Mouse (Mus musculus) midbrain, embryonic 11.5 days (tissue): ENCODE results near the gene Gmcl1. TPM values are rescaled to one million over a fixed set of nuclear protein-coding genes. Genes with fewer than 3 reads are reported as not detected.
A peak's percentile ranks its signal among the peaks of the same experiment; 100 is the strongest.

Experiments used
- ATAC-seq: fragments of 200-750 bp; cut with Nextera tagmentation; 2 replicates; pipeline ENCODE4 v1.8.0; 2017; ENCODE audit warnings: moderate TSS enrichment, moderate library complexity; ENCODE audit not compliant: low FRiP score
- DNase-seq: peaks from one replicate; pipeline ENCODE4 v3.0.0; 2015; ENCODE audit warnings: low spot score; ENCODE audit errors: missing footprints
- H3K27ac ChIP-seq: fragments of 300-500 bp; sonication (generic); 2 replicates; pipeline ENCODE4 v1.5.1; 2014; ENCODE audit warnings: low read depth, low read length
- H3K27me3 ChIP-seq: fragments of 300-500 bp; sonication (generic); 2 replicates; pipeline ENCODE4 v1.6.1; 2014; ENCODE audit warnings: mild to moderate bottlenecking, low read length, moderate library complexity, mixed read lengths; ENCODE audit not compliant: control insufficient read depth, insufficient read depth
- H3K36me3 ChIP-seq: fragments of 300-500 bp; sonication (generic); 2 replicates; pipeline ENCODE4 v1.6.1; 2014; ENCODE audit warnings: mild to moderate bottlenecking, low read length, moderate library complexity, mixed read lengths; ENCODE audit not compliant: control insufficient read depth, insufficient read depth
- H3K4me1 ChIP-seq: fragments of 300-500 bp; sonication (generic); 2 replicates; pipeline ENCODE4 v1.6.1; 2014; ENCODE audit warnings: low read length; ENCODE audit not compliant: control insufficient read depth, insufficient read depth
- H3K4me2 ChIP-seq: fragments of 300-500 bp; sonication (generic); 2 replicates; pipeline ENCODE4 v1.6.1; 2014; ENCODE audit warnings: mild to moderate bottlenecking, moderate library complexity
- H3K4me3 ChIP-seq: fragments of 300-500 bp; sonication (generic); 2 replicates; pipeline ENCODE4 v1.5.1; 2014; ENCODE audit warnings: low read depth, low read length
- H3K9ac ChIP-seq: fragments of 300-500 bp; sonication (generic); 2 replicates; pipeline ENCODE4 v1.6.1; 2014; ENCODE audit warnings: low read length
- H3K9me3 ChIP-seq: fragments of 300-500 bp; sonication (generic); 2 replicates; pipeline ENCODE4 v1.6.1; 2016; ENCODE audit warnings: low read length; ENCODE audit not compliant: control insufficient read depth
- WGBS: fragments of 180-500 bp; shearing (Covaris S2); extraction: QIAGEN DNeasy Blood & Tissue Kit; methylation state at CpG from one replicate; pipeline ENCODE4 v1.1.7; 2014; 5-methylcytosine and 5-hydroxymethylcytosine counted together
- polyA plus RNA-seq: library from polyadenylated mRNA; unstranded; fragments of >200 nt; fragmentation: Nextera tagmentation; extraction: Ambion mirVana; gene quantifications from 2 replicates; pipeline ENCODE4 v1.2.1, GENCODE M21; 2014

Gmcl1 gene
- polyA plus RNA-seq, 1 experiment from 2014 or later = 42.4 TPM

- Histone ChIP-seq H3K4me2 (no peak overlapping the region), H3K27ac (no peak overlapping the region), H3K27me3 (no peaks in the 10 kb centered on the region), H3K9me3 (no peaks in the 10 kb centered on the region), H3K4me3 (no peak overlapping the region), H3K9ac (no peak overlapping the region), H3K36me3 (peaks cover 20% of the 10 kb centered on the region), H3K4me1 (no peaks in the 10 kb centered on the region)
- ATAC-seq = no peak
- 87% methylated on average over 6 of the region's 6 CpGs for WGBS
- peak; percentile 81 for DNase-seq
Measured at GRCm38 (mm10) chr6:86678341-86678740, 54.8 kb downstream of the Gmcl1 start.

DNA sequence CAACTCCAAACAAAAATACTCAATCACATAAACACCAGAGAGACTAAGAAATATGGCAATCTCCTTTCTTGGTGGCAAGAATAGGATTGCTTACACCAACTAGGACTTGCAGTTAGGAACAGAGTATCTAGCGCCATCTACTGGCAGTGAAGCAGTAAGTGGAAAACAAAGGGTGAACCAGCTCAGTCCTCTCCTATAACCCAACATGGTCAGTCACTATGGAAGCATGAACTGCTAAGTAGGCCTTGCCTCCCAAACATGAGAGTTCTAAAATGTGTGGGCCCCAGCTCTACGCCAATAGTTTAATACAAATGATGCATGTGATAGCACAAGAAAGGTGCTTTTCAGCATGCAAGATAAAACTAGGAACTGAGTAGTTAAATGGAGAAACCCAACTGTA, 62.3 kb downstream of the Gmcl1 start:
- ATAC-seq (no peak), DNase-seq (peak; percentile 91)
- peaks cover 4% of the 10 kb centered on the region for H3K36me3 ChIP-seq
- no peak overlapping the region for H3K4me3 ChIP-seq
- 24% methylated on average over 2 of the region's 2 CpGs for WGBS
- H3K9ac ChIP-seq = no peak overlapping the region
- peaks cover 18% of the 10 kb centered on the region for H3K4me1 ChIP-seq
- H3K27me3 ChIP-seq = no peaks in the 10 kb centered on the region
- no peak overlapping the region for H3K4me2 ChIP-seq
- H3K9me3 ChIP-seq = no peaks in the 10 kb centered on the region
- no peak overlapping the region for H3K27ac ChIP-seq

- DNase-seq (peak; percentile 99), ATAC-seq (peak; percentile 100)
- Histone ChIP-seq H3K9me3 (no peaks in the 10 kb centered on the region), H3K27ac (no peak overlapping the region; the same call in 1 of the 2 replicates), H3K36me3 (peaks cover 2% of the 10 kb centered on the region), H3K4me3 (peak overlapping the region; percentile 73), H3K4me1 (peaks cover 18% of the 10 kb centered on the region), H3K9ac (peak overlapping the region; percentile 52), H3K4me2 (peak overlapping the region; percentile 89), H3K27me3 (no peaks in the 10 kb centered on the region)
- WGBS = under 1% methylated on average over 34 of the region's 37 CpGs
Measured at GRCm38 (mm10) chr6:86669240-86669727, 63.9 kb downstream of the Gmcl1 start.

GRCm38 (mm10) chr6:86668580-86669239, 64.5 kb downstream of the Gmcl1 start, which contains the start of gene Mxd1:
Gene Mxd1, minus strand, starts transcription at chr6:86669161.
- WGBS = under 1% methylated on average over 46 of the region's 76 CpGs
- Histone ChIP-seq H3K4me1 (peaks cover 18% of the 10 kb centered on the region), H3K27me3 (no peaks in the 10 kb centered on the region), H3K4me3 (peak within 1 kb of the TSS; percentile 73), H3K27ac (no peak within 1 kb of the TSS; the same call in 1 of the 2 replicates), H3K9ac (peak within 1 kb of the TSS; percentile 71), H3K36me3 (no peaks in the 10 kb centered on the region; the same call in 1 of the 2 replicates), H3K4me2 (peak within 1 kb of the TSS; percentile 89), H3K9me3 (no peaks in the 10 kb centered on the region)
- peak; percentile 82 for DNase-seq
- no peak for ATAC-seq

DNA sequence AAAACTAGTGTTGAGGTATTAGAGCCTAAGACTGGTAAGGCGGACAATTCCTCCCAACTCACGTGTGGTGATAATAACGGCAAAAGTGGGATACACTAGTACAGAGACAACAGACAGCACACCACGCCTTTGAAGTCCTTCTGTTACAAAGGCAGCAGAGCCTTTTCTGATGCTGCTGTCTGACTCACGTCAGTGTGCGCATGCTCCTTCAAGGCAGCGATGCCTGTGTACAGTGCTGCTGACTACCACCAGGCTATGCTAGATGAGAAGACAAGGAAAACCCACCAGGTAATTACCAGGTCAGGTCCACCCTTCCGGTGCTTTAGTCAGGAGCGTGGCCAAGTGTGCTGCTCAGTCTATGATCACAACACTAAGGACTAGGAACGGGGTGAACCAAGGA, 66.1 kb downstream of the Gmcl1 start:
- H3K27me3 ChIP-seq = no peaks in the 10 kb centered on the region
- WGBS = 93% methylated on average over 10 of the region's 10 CpGs
- no peaks in the 10 kb centered on the region for H3K9me3 ChIP-seq
- H3K9ac ChIP-seq = no peak overlapping the region
- no peak overlapping the region for H3K4me2 ChIP-seq
- H3K4me1 ChIP-seq = peaks cover 18% of the 10 kb centered on the region
- no peaks in the 10 kb centered on the region; the same call in 1 of the 2 replicates for H3K36me3 ChIP-seq
- no peak overlapping the region for H3K4me3 ChIP-seq
- ATAC-seq (no peak), DNase-seq (peak; percentile 54)
- H3K27ac ChIP-seq = no peak overlapping the region

- ATAC-seq = no peak
- WGBS = 86% methylated on average over 17 of the region's 17 CpGs
- H3K9me3 ChIP-seq = no peaks in the 10 kb centered on the region
Measured at GRCm38 (mm10) chr6:86665560-86666307, 67.4 kb downstream of the Gmcl1 start.

DNA sequence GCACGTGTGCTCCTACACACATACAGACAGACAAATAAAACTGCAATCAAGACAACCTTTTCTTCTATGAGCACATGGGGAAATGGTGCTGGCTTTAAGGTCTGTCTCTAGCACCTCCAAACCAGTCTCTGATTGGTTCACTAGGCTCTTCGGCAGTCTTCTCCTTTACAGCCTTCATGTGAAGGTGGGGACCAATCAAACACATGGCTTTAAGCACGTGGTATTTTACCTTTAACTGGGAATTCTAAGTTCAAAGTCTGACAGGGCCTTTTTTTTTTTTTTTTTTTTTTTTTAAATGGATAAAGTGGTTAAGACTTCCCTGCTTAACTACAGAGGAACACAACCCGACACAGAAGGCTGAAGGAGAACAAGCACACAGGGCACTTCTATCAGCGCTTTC, 68.1 kb downstream of the Gmcl1 start:
- DNase-seq = peak; percentile 64
- H3K36me3 ChIP-seq = no peaks in the 10 kb centered on the region
- no peak for ATAC-seq
- peaks cover 16% of the 10 kb centered on the region for H3K4me1 ChIP-seq
- no peaks in the 10 kb centered on the region for H3K9me3 ChIP-seq
- H3K27ac ChIP-seq = no peak overlapping the region
- no peak overlapping the region for H3K9ac ChIP-seq
- WGBS = 81% methylated on average over 5 of the region's 5 CpGs
- no peak overlapping the region for H3K4me3 ChIP-seq
- no peak overlapping the region for H3K4me2 ChIP-seq
- H3K27me3 ChIP-seq = no peaks in the 10 kb centered on the region

More at GRCm38 (mm10) chr6:86665560-86666307, 67.4 kb downstream of the Gmcl1 start:
- H3K4me3 ChIP-seq = no peak overlapping the region
- no peak overlapping the region for H3K4me2 ChIP-seq
- DNase-seq = peak; percentile 76
- H3K27me3 ChIP-seq = no peaks in the 10 kb centered on the region
- no peaks in the 10 kb centered on the region for H3K36me3 ChIP-seq
- no peak overlapping the region for H3K9ac ChIP-seq
- no peak overlapping the region for H3K27ac ChIP-seq
- peaks cover 18% of the 10 kb centered on the region for H3K4me1 ChIP-seq

DNA sequence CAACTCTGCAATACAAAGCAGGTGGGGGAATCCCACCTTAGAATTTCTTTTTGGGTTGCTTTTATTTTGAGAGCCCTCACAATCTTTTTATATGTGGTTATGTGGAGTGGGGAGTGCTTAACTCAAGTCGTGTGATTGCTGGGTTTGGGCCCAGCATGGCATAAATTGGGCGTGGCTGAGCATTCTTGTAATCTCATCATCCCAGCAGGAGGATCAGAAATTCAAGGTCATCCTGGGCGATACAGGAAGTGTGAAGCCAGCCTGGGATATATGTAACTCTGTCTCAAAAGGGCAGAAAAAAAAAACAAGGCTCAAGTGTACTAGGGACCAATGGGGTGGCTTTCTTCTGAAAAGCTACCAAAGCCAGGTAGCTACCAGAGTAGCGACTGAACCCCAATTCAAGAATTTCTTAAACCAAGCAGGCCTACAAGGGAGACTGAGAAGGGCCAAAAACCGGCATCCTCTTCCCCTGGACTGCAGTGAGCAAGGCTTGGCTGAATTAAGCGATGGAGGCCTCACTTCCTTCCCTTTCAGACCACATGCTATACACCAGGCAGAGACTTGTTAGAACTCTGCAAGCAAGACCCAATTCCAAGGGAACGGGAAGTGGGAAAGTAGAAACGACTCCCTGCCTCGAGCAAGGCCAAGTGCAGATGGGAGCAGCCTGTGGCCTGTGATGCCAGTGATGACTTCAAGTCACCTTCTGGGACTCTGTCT, 72.9 kb downstream of the Gmcl1 start:
- H3K27ac ChIP-seq = no peak overlapping the region
- H3K27me3 ChIP-seq = no peaks in the 10 kb centered on the region
- H3K9ac ChIP-seq = no peak overlapping the region
- no peaks in the 10 kb centered on the region for H3K4me1 ChIP-seq
- WGBS = 87% methylated on average over 9 of the region's 9 CpGs
- ATAC-seq = no peak
- no peak overlapping the region for H3K4me2 ChIP-seq
- no peaks in the 10 kb centered on the region for H3K36me3 ChIP-seq
- H3K4me3 ChIP-seq = no peak overlapping the region
- no peaks in the 10 kb centered on the region for H3K9me3 ChIP-seq
- no peak for DNase-seq
